Mouse (Mus musculus) CH12.LX (cell line): ENCODE measurements at regions not wholly inside any gene's neighbourhood (a gene's known extent, or its start where the extent isn't known, plus 50 kb on each side); places are given as distances from the start of the nearest gene placed in this dataset.

Source experiments
- CTCF ChIP-seq, 2 experiments: IDR thresholded peaks in 1 of 2; conservative IDR thresholded peaks in 1 of 2; 2 replicates each; pipeline ENCODE4 v1.5.1; 2011 to 2012; ENCODE audit warnings: low read depth in 2 of 2, low read length in 2 of 2, improper control_type of control experiment in 1 of 2, inconsistent platforms in 1 of 2, mild to moderate bottlenecking in 1 of 2, moderate library complexity in 1 of 2
- EP300 ChIP-seq: IDR thresholded peaks from 2 replicates; pipeline ENCODE4 v1.6.1; 2011; ENCODE audit warnings: low read length, improper control_type of control experiment
- UBTF ChIP-seq: IDR thresholded peaks from 2 replicates; pipeline ENCODE4 v1.6.1; 2012; ENCODE audit warnings: low read depth, mild to moderate bottlenecking, inconsistent platforms, low read length, improper control_type of control experiment, moderate library complexity

DNA sequence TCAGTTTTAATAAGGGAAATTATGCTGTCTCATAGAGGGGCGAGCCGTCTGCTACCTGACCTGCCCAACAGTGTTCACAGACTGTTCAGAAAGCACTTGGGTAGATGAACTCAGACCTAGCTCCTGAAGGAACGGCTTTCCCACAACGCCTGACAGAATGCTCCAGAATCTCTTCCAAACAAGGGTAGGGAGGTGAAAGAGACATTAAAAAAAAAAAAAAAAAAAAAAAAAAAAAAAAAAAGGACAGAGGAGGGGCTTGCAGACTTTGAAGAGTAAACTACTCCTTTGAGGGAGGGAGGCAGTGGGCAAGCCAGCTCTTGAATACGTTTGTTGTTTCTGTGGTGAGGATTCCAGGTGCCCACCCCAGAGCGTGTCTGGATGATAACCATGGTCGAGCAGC, 81.6 kb downstream of the Cpn2 start:
- no peak for TF ChIP-seq CTCF (conservative IDR thresholded peaks at IDR 0.05 in 1 of 2, IDR thresholded peaks at IDR 0.05 in 1 of 2; ENCODE audit: low read depth in 2 of 2, low read length in 2 of 2)
- no peak for TF ChIP-seq EP300
- TF ChIP-seq UBTF, result no peak
